Mouse (Mus musculus) intestine, embryonic 14.5 days (tissue): Measurements from ENCODE around the gene Slc35d3. TPM values are rescaled to one million over a fixed set of nuclear protein-coding genes. Genes with fewer than 3 reads are reported as not detected.

ENCODE experiments used
- ATAC-seq: fragments of 200-750 bp; cut with Nextera tagmentation; replicated peaks from 2 replicates; pipeline ENCODE4 v1.8.0; 2017; ENCODE audit warnings: low read depth, moderate number of reproducible peaks, moderate TSS enrichment, moderate library complexity; ENCODE audit not compliant: low FRiP score, low TSS enrichment
- DNase-seq: peaks from one replicate; pipeline ENCODE4 v3.0.0-alpha.2; 2018; ENCODE audit warnings: low spot score
- H3K27ac ChIP-seq: fragments of 300-500 bp; sonication (generic); 2 replicates; pipeline ENCODE4 v1.5.1; 2014; ENCODE audit warnings: low read depth, mild to moderate bottlenecking, control low read depth
- H3K27me3 ChIP-seq: fragments of 300-500 bp; sonication (generic); replicated peaks from 2 replicates; pipeline ENCODE4 v1.6.1; 2014; ENCODE audit warnings: low read length, control low read depth; ENCODE audit not compliant: control insufficient read depth, insufficient read depth
- H3K36me3 ChIP-seq: fragments of 300-500 bp; sonication (generic); 2 replicates; pipeline ENCODE4 v1.6.1; 2014; ENCODE audit warnings: low read length, control low read depth; ENCODE audit not compliant: control insufficient read depth, insufficient read depth
- H3K4me1 ChIP-seq: fragments of 300-500 bp; sonication (generic); replicated peaks from 2 replicates; pipeline ENCODE4 v1.6.1; 2014; ENCODE audit warnings: low read length, control low read depth, mixed read lengths; ENCODE audit not compliant: control insufficient read depth, insufficient read depth
- H3K4me2 ChIP-seq: fragments of 300-500 bp; sonication (generic); 2 replicates; pipeline ENCODE4 v1.6.1; 2014; ENCODE audit warnings: low read length
- H3K4me3 ChIP-seq: fragments of 300-500 bp; sonication (generic); 2 replicates; pipeline ENCODE4 v1.5.1; 2014; ENCODE audit warnings: low read depth, low read length, control low read depth, mixed read lengths
- H3K9ac ChIP-seq: fragments of 300-500 bp; sonication (generic); 2 replicates; pipeline ENCODE4 v1.6.1; 2014; ENCODE audit warnings: mild to moderate bottlenecking, low read length
- H3K9me3 ChIP-seq: fragments of 300-500 bp; sonication (generic); 2 replicates; pipeline ENCODE4 v1.6.1; 2016; ENCODE audit warnings: low read length, control low read depth; ENCODE audit not compliant: control insufficient read depth
- WGBS: fragments of 180-500 bp; shearing (Covaris S2); extraction: QIAGEN DNeasy Blood & Tissue Kit; methylation state at CpG from one replicate; pipeline ENCODE4 v1.1.7; 2014; 5-methylcytosine and 5-hydroxymethylcytosine counted together
- polyA plus RNA-seq: library from polyadenylated mRNA; unstranded; fragments of >200 nt; fragmentation: Nextera tagmentation; extraction: Ambion mirVana; gene quantifications from 2 replicates; pipeline ENCODE4 v1.2.1, GENCODE M21; 2014

Gene Slc35d3
- 0.26 and 0.65 TPM in 2 replicates for polyA plus RNA-seq

DNA sequence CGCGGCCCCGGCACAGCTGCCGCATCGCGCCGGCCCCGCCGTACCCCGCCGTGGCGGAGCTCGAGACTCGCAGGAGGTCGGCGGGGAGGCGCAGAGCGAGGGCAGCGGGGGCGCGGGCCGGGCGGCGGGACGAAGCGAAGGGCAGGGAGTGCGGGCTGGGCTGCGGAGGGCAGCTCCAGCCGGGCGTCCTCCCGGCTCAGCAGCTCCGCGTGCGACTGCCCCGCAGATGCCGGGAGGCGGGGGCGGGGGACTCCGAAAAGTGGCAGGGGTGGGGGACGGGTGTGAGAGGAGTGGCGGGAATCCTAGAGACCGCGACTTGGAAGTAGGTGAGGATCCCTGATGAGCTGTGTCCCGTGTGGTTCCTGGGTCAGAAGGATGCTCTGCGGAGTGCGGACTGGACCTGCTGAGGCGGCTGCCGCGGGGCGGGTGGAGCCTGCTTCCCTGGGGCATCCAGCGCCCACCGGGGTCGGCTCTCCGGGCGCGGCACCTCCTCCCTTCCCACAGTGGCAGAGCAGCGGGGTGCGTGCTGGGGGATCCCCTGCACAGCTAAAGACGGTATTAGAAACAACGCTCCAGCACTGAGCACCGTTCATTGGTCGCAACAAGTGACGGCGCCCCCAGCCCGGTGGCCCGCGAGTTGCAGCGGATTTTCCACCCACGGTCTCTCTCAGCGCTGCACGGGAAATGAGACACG, at the start of gene Slc35d3:
Slc35d3 (minus strand) TSS at position 462 of the 694 bp plus-strand sequence.
- H3K27me3 ChIP-seq, result peaks cover 63% of the 10 kb centered on the region
- H3K27ac ChIP-seq, result no peak within 1 kb of the TSS; the same call in 1 of the 2 replicates
- WGBS, result under 1% methylated on average over 70 of the region's 72 CpGs
- H3K4me1 ChIP-seq, result peaks cover 8% of the 10 kb centered on the region
- ATAC-seq (0 out of 2 replicates have a peak, but pooled peaks have one; percentile 42), DNase-seq (peak; percentile 76)
- H3K4me3 ChIP-seq, result peak within 1 kb of the TSS; percentile 51
- H3K4me2 ChIP-seq, result peak within 1 kb of the TSS; percentile 99
- H3K36me3 ChIP-seq, result no peaks in the 10 kb centered on the region
- no peaks in the 10 kb centered on the region for H3K9me3 ChIP-seq
- 0 out of 2 replicates have a peak within 1 kb of the TSS, but pooled peaks have one; percentile 13 for H3K9ac ChIP-seq

DNA sequence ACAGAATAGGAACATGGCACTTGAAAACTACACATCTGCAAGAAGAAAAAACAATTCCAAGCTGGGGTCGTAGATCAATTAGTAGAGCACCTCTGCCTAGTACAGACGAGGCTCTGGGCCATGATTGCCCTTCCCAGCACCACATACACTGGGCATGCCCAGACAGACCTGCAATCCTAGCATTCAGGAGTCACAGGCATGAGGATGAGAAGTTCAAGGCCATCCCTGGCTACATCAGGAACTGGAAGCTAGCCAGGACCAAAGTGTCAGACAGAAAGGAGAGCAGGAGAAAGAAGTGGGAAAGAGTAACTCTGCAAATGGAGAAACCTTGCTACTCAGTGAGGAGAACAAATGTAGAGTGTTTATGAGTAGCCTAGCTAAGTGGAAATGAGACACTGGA, 48.9 kb upstream of the Slc35d3 start:
- no peaks in the 10 kb centered on the region for H3K4me1 ChIP-seq
- H3K9me3 ChIP-seq, result no peaks in the 10 kb centered on the region
- H3K36me3 ChIP-seq, result 0 out of 2 replicates have a peak, but pooled peaks cover 5% of the 10 kb centered on the region
- WGBS, result 62% methylated on average over 2 of the region's 2 CpGs
- H3K27me3 ChIP-seq, result no peaks in the 10 kb centered on the region
- no peak overlapping the region for H3K27ac ChIP-seq
- ATAC-seq, result no peak
- H3K4me2 ChIP-seq, result no peak overlapping the region
- no peak overlapping the region for H3K4me3 ChIP-seq
- no peak overlapping the region for H3K9ac ChIP-seq
- no peak for DNase-seq

DNA sequence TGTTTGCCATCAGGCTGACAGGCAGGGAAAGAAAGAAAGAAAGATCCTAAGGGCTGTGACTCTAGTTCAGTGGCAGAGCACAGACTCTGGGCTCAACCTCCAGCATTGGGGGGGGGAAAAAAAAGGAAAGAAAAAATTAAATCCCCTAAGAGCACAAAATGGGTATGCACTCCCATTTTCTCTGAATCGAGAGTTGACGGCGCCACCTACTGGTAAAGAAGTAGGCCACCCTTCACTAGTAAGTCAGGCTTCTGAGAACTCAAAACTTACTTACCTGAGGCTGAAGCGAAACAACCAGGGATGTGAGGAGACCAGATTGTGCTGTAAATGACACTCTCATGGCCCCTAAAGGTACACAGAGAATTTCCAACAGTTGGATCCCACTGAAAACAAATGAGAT, 42.7 kb upstream of the Slc35d3 start:
- 0 out of 2 replicates have a peak, but pooled peaks cover 2% of the 10 kb centered on the region for H3K36me3 ChIP-seq
- H3K27me3 ChIP-seq, result no peaks in the 10 kb centered on the region
- DNase-seq (peak; percentile 56), ATAC-seq (no peak)
- no peak overlapping the region for H3K4me3 ChIP-seq
- 0 out of 2 replicates have a peak, but pooled peaks cover 3% of the 10 kb centered on the region for H3K4me1 ChIP-seq
- H3K4me2 ChIP-seq, result no peak overlapping the region
- WGBS, result 16% methylated on average over 4 of the region's 4 CpGs
- H3K27ac ChIP-seq, result no peak overlapping the region
- no peaks in the 10 kb centered on the region for H3K9me3 ChIP-seq
- H3K9ac ChIP-seq, result no peak overlapping the region

DNA sequence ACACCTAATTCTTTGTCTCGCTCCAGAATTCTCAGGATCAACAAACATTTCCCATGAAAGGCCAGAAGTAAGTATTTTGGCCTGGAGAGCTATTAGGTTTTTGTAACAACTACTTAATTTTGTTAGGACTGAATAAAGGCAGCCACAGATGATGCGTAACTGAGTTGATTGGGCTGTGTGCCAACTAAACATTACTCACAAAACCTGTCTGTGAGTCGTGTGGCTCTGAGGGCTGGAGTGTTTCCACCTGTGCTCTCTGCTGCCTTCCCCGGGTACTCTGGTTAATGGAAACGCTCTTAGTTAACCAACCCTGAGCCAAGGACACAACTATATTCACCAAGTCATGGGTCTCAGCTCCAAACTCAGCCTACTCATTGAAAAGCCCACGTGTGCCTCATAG, 41.9 kb upstream of the Slc35d3 start:
- H3K4me2 ChIP-seq, result no peak overlapping the region
- ATAC-seq (no peak), DNase-seq (no peak)
- no peak overlapping the region for H3K9ac ChIP-seq
- H3K4me1 ChIP-seq, result 0 out of 2 replicates have a peak, but pooled peaks cover 3% of the 10 kb centered on the region
- 0 out of 2 replicates have a peak, but pooled peaks cover 6% of the 10 kb centered on the region for H3K36me3 ChIP-seq
- no peak overlapping the region for H3K27ac ChIP-seq
- no peaks in the 10 kb centered on the region for H3K27me3 ChIP-seq
- H3K9me3 ChIP-seq, result no peaks in the 10 kb centered on the region
- 43% methylated on average over 6 of the region's 6 CpGs for WGBS
- H3K4me3 ChIP-seq, result no peak overlapping the region

DNA sequence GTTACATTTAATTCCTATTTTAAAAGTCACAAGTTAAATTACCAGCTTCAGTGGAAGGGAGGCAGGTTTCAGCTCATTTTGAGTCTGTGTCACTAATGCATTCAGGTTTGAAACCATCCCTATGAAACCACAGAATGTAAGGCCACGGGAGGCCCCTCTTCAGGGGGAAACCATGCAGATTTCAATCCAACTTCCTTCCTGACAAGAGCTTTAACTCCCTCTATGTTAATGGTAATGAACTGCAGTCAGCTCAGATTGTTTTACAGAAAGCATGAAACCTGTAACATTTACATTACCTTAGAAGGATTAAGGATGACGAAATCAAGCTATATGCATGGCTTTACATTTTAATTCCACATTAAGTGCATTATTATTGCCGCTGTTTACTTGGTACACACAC, 40.4 kb upstream of the Slc35d3 start:
- H3K27me3 ChIP-seq, result no peaks in the 10 kb centered on the region
- no peak overlapping the region for H3K4me2 ChIP-seq
- ATAC-seq (no peak), DNase-seq (no peak)
- WGBS, result 56% methylated on average over 3 of the region's 3 CpGs
- H3K9me3 ChIP-seq, result no peaks in the 10 kb centered on the region
- H3K9ac ChIP-seq, result no peak overlapping the region
- H3K4me3 ChIP-seq, result no peak overlapping the region
- H3K27ac ChIP-seq, result no peak overlapping the region
- 0 out of 2 replicates have a peak, but pooled peaks cover 3% of the 10 kb centered on the region for H3K4me1 ChIP-seq
- H3K36me3 ChIP-seq, result 0 out of 2 replicates have a peak, but pooled peaks cover 6% of the 10 kb centered on the region

DNA sequence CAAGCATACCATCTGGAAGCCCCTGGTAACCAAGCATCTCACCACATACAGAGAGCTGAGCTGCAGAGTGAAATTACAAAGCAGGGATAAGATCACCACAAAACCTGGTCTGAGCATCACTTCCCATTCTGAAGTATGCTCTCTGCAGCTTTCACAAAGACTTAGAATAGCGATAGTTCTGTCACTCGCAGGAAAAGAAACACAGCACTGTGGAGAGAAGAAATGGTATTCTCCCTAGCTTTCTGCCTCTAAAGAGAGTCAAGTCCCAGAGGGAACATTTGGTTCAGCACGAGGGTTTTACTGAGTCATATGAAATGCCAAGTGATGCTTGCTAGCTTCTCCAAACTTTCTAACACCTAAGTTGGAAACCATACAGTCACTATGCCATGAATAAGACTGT, 38.6 kb upstream of the Slc35d3 start:
- H3K4me2 ChIP-seq, result no peak overlapping the region
- H3K4me3 ChIP-seq, result no peak overlapping the region
- 0 out of 2 replicates have a peak, but pooled peaks cover 3% of the 10 kb centered on the region for H3K4me1 ChIP-seq
- no peaks in the 10 kb centered on the region for H3K9me3 ChIP-seq
- H3K27ac ChIP-seq, result no peak overlapping the region
- no peaks in the 10 kb centered on the region for H3K27me3 ChIP-seq
- WGBS, result 89% methylated on average over 3 of the region's 3 CpGs
- no peak for ATAC-seq
- no peak overlapping the region for H3K9ac ChIP-seq
- no peak for DNase-seq
- H3K36me3 ChIP-seq, result 0 out of 2 replicates have a peak, but pooled peaks cover 6% of the 10 kb centered on the region

DNA sequence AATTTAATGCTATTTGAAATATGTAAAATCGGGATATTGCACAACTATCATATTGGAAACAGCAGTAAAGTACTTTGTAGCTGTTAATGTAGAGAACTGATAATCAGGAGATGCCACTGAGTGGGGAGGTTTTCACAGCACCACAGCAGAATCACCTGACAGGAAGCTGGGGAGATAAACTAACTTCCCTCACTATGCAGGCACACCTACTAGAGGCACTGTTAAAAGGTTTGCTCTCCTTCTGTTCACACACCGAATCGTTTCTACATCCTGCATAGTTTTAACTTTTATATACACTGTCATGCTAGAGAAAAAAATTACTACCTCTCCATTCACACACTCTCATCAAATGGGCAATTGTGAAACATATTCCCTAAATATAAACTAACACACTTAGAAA, 35.0 kb upstream of the Slc35d3 start:
- ATAC-seq (no peak), DNase-seq (no peak)
- H3K4me2 ChIP-seq, result no peak overlapping the region
- no peak overlapping the region for H3K27ac ChIP-seq
- 73% methylated on average over 3 of the region's 3 CpGs for WGBS
- H3K4me3 ChIP-seq, result no peak overlapping the region
- H3K36me3 ChIP-seq, result peaks cover 7% of the 10 kb centered on the region; the same call in 1 of the 2 replicates
- no peaks in the 10 kb centered on the region for H3K9me3 ChIP-seq
- H3K9ac ChIP-seq, result no peak overlapping the region
- no peaks in the 10 kb centered on the region for H3K27me3 ChIP-seq
- no peaks in the 10 kb centered on the region for H3K4me1 ChIP-seq

DNA sequence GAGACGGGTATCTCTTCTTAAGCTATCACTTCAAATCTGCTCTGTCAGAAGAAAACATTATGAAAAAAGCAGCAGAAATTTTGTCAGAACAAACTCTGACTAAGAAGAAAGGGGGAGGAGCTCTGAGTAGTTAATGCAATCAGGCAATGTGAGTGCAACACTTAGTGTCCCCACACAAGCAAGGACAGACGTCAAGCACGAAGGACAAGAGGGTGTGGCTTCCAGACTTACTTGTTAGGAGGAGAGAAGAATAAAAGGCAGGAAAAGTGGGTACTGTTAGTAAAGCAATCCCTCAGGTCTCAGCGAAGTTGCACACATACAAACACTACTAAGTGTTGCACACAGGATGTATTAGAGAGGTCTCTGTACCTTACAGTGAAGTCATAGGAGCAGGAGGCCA, 33.1 kb upstream of the Slc35d3 start:
- Histone ChIP-seq H3K9me3 (no peaks in the 10 kb centered on the region), H3K4me2 (no peak overlapping the region), H3K36me3 (peaks cover 7% of the 10 kb centered on the region; the same call in 1 of the 2 replicates), H3K9ac (no peak overlapping the region), H3K4me1 (no peaks in the 10 kb centered on the region), H3K27ac (no peak overlapping the region), H3K27me3 (no peaks in the 10 kb centered on the region), H3K4me3 (no peak overlapping the region)
- WGBS, result 63% methylated on average over 4 of the region's 4 CpGs
- DNase-seq (no peak), ATAC-seq (no peak)

DNA sequence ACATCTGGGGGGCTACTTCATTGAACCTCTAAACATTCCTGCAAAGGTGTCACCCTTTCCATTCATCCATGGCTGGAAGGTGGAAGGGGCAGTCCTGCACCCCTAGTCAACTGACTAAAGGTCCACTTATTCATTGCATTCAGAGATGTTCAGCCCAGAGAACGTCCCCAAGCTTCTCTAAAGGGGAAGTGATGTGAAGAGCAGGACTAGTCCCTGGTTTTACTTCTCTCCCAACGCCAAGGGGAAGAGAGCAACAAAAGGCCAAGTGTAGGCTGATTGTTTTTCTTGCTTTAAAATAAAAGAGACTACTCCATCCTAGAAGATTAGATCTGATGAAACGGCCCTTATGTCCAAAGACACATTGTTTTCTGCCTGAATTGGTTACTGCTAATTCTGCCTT, 29.2 kb upstream of the Slc35d3 start:
- Histone ChIP-seq H3K9me3 (no peaks in the 10 kb centered on the region), H3K27ac (no peak overlapping the region), H3K9ac (no peak overlapping the region), H3K4me1 (no peaks in the 10 kb centered on the region), H3K27me3 (no peaks in the 10 kb centered on the region), H3K4me2 (no peak overlapping the region), H3K4me3 (no peak overlapping the region), H3K36me3 (peaks cover 3% of the 10 kb centered on the region; the same call in 1 of the 2 replicates)
- DNase-seq (no peak), ATAC-seq (no peak)
- 81% methylated on average over 3 of the region's 3 CpGs for WGBS
